In the genomic region with DNA sequence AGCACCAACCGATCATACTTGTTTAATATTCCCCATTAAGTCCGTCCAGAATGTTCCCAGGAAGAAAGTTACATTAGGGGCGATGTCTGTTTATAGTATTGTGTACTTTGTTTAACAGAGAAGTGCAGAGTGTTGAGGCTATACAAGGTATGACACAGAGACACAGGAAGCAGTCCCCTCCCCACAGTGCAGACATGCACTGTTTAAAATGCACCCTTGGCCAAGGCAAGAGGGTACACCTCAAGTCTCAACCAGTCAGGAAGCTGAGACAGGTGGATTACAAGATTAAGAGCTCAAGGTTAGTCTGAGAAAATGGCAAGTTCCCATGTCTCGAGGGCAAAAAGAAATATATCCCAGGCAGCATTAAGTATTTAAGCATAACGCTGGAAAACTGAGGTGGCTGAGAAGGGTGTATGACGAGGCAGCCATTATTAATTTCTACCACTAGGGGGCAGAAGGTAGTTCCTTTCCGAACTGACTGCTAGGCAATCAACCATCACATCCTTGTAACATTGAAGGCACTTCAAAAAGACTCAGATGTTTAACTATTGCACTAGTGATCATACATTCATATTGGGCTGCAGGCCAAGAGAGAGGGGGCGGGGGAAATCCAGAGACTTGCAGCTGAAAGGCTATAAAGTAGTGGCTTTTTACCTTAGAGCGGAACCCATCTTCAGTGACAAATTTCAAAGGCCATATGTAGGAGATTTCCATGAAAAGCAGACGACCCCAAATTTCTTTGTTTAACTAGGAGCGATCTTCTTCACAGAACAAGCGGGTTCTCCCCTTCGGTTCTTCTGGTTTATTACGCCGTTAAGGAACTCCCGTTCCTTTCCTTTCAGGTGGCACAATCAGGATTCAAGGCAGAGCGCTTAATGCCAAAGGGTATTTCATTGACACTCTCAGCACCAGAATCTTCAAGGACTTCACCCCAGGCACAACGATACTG, we compare ENCODE assay signal across 8 mouse cellular contexts. TPM values are rescaled to one million over a fixed set of nuclear protein-coding genes. Genes with fewer than 3 reads are reported as not detected.
DNase-seq lines count a peak whose midpoint lies in the region; ATAC-seq and TF ChIP-seq lines count a peak whose summit lies in the region.

No protein-coding gene starts in this region.

- peaks cover 54% of the 10 kb centered on the region for H3K4me1 ChIP-seq in kidney, embryonic 16.5 days (ENCODE audit: insufficient read depth, low read length)
- peaks cover 9% of the 10 kb centered on the region for H3K4me1 ChIP-seq in lung, adult 2 months (ENCODE audit: control insufficient read depth, insufficient read depth, low read length)
- H3K4me1 ChIP-seq in stomach, embryonic 15.5 days, result peaks cover 5% of the 10 kb centered on the region; the same call in 1 of the 2 replicates

- peak overlapping the region; percentile 20; the same call in 1 of the 2 replicates for H3K4me2 ChIP-seq in kidney, embryonic 16.5 days (replicated peaks; ENCODE audit: low read depth, low read length)
- H3K4me2 ChIP-seq in stomach, embryonic 15.5 days, result no peak overlapping the region

- H3K27me3 ChIP-seq in kidney, embryonic 16.5 days (ENCODE audit: insufficient read depth, low read length), result no peaks in the 10 kb centered on the region
- H3K27me3 ChIP-seq in stomach, embryonic 15.5 days (replicated peaks), result no peaks in the 10 kb centered on the region

- 42% methylated on average over 18 of the region's 18 CpGs for WGBS in kidney, embryonic 16.5 days
- 46% methylated on average over 18 of the region's 18 CpGs for WGBS in lung, adult 2 months
- 58% methylated on average over 18 of the region's 18 CpGs for WGBS in stomach, embryonic 15.5 days

- peak; percentile 21; the same call in 1 of the 2 replicates for TF ChIP-seq CTCF in lung, adult 2 months (IDR thresholded peaks at IDR 0.05; ENCODE audit: insufficient read depth, low read length)

- TF ChIP-seq POLR2A in lung, adult 2 months (IDR thresholded peaks at IDR 0.05; ENCODE audit: borderline replicate concordance, extremely low read depth, low read depth, low read length), result no peak

- ATAC-seq in kidney, embryonic 16.5 days (ENCODE audit: low FRiP score, low TSS enrichment), result peak; percentile 66
- no peak; the same call in 1 of the 2 replicates for ATAC-seq in stomach, embryonic 15.5 days (ENCODE audit: insufficient read depth, low FRiP score, low read depth)

- no peaks in the 10 kb centered on the region for H3K36me3 ChIP-seq in kidney, embryonic 16.5 days (ENCODE audit: insufficient read depth, low read length)
- no peaks in the 10 kb centered on the region for H3K36me3 ChIP-seq in stomach, embryonic 15.5 days

- H3K4me3 ChIP-seq in kidney, embryonic 16.5 days (ENCODE audit: low read length), result no peak overlapping the region
- no peak overlapping the region for H3K4me3 ChIP-seq in lung, adult 2 months (replicated peaks; ENCODE audit: extremely low read depth, low read depth, low read length)
- no peak overlapping the region for H3K4me3 ChIP-seq in stomach, embryonic 15.5 days (replicated peaks)

- DNase-seq in right cerebral cortex, postnatal 10 days (ENCODE audit: low spot score in 2 of 2), result peak; percentile 33 to 34
- no peak for DNase-seq in right cerebral cortex, postnatal 25 days
- peak; percentile 16 to 30 for DNase-seq in cerebellum, adult 18-20 months
- DNase-seq in gastrocnemius, postnatal 10 days, result peak; percentile 26
- DNase-seq in lung, adult 2 months, result no peak
- DNase-seq in spleen, adult 18-20 months, result no peak

- no peaks in the 10 kb centered on the region for H3K9me3 ChIP-seq in kidney, embryonic 16.5 days (ENCODE audit: low read length)
- H3K9me3 ChIP-seq in stomach, embryonic 15.5 days, result no peaks in the 10 kb centered on the region

- peak overlapping the region; percentile 18; the same call in 1 of the 2 replicates for H3K9ac ChIP-seq in kidney, embryonic 16.5 days (replicated peaks; ENCODE audit: low read length)
- no peak overlapping the region for H3K9ac ChIP-seq in stomach, embryonic 15.5 days

- H3K27ac ChIP-seq in kidney, embryonic 16.5 days (ENCODE audit: low read length), result peak overlapping the region; percentile 97
- H3K27ac ChIP-seq in stomach, embryonic 15.5 days, result peak overlapping the region; percentile 21; the same call in 1 of the 2 replicates

RNA-seq across cellular contexts. Expression of gene Gm10295, which starts 27.8 kb away (rescaled TPM):
- not detected for total RNA-seq in gastrocnemius, postnatal 10 days (2021)
- not detected in 2 replicates for polyA plus RNA-seq in kidney, embryonic 16.5 days (2015; fragmentation: Nextera tagmentation; extraction: Ambion mirVana)
- polyA plus RNA-seq in lung, adult 2 months (2012; rRNA removed), result not detected in 2 replicates
- not detected in 2 replicates for polyA plus RNA-seq in stomach, embryonic 15.5 days (2015; fragmentation: Nextera tagmentation; extraction: Ambion mirVana)

Comparison
In these comparisons a context has a peak if more than half of its experiments do, and no peak if none do; other contexts are left out.
1. DNase-seq: peak in right cerebral cortex, postnatal 10 days (2 of 2), cerebellum, adult 18-20 months (2 of 2) and gastrocnemius, postnatal 10 days (single experiment); none in right cerebral cortex, postnatal 25 days (single experiment), lung, adult 2 months (single experiment) and spleen, adult 18-20 months (0 of 2).